Mouse (Mus musculus): ENCODE measurements around the gene Miga1. TPM values are rescaled to one million over a fixed set of nuclear protein-coding genes. Genes with fewer than 3 reads are reported as not detected.

Miga1 gene
- total and polyA plus RNA-seq, 3 experiments: 26.6 to 59.3 (median 28.6) TPM

- DNase-seq (ENCODE audit: low spot score): no peak
- TF ChIP-seq CTCF (IDR thresholded peaks at IDR 0.05; ENCODE audit: low read depth, low read length) (no peak), GATA1 (IDR thresholded peaks at IDR 0.05; ENCODE audit: borderline replicate concordance, low read length) (no peak), TAL1 (conservative IDR thresholded peaks at IDR 0.05; ENCODE audit: low read depth, low read length) (no peak), POLR2AphosphoS5 (IDR thresholded peaks at IDR 0.05; ENCODE audit: insufficient replicate concordance, low read depth, low read length) (no peak)
- H3K4me3 ChIP-seq (ENCODE audit: low read depth, low read length): no peak overlapping the region
- peaks cover 65% of the 10 kb centered on the region for H3K36me3 ChIP-seq (replicated peaks)
- peaks cover 28% of the 10 kb centered on the region; the same call in 1 of the 2 replicates for H3K4me1 ChIP-seq (ENCODE audit: insufficient read depth, low read depth, low read length)
- H3K9me3 ChIP-seq (replicated peaks): no peaks in the 10 kb centered on the region
- H3K27me3 ChIP-seq (ENCODE audit: insufficient read depth, low read length): no peaks in the 10 kb centered on the region
- no peak for ATAC-seq (ENCODE audit: extremely low read depth, insufficient number of reproducible peaks, low FRiP score, poor library complexity, severe bottlenecking)
Observed at GRCm38 (mm10) chr3:152229271-152229670, 110.9 kb downstream of the Miga1 start.

- Histone ChIP-seq H3K4me1 (ENCODE audit: insufficient read depth, low read depth, low read length) (peaks cover 28% of the 10 kb centered on the region; the same call in 1 of the 2 replicates), H3K9me3 (replicated peaks) (no peaks in the 10 kb centered on the region), H3K36me3 (replicated peaks) (peaks cover 66% of the 10 kb centered on the region), H3K4me3 (ENCODE audit: low read depth, low read length) (no peak overlapping the region), H3K27me3 (ENCODE audit: insufficient read depth, low read length) (no peaks in the 10 kb centered on the region)
- no peak for TF ChIP-seq CTCF (IDR thresholded peaks at IDR 0.05; ENCODE audit: low read depth, low read length)
- no peak for ATAC-seq (ENCODE audit: extremely low read depth, insufficient number of reproducible peaks, low FRiP score, poor library complexity, severe bottlenecking)
- DNase-seq (ENCODE audit: low spot score): no peak
Observed at GRCm38 (mm10) chr3:152228843-152229242, 111.4 kb downstream of the Miga1 start.

- ATAC-seq (ENCODE audit: extremely low read depth, insufficient number of reproducible peaks, low FRiP score, poor library complexity, severe bottlenecking) (no peak), DNase-seq (ENCODE audit: low spot score) (no peak)
- Histone ChIP-seq H3K36me3 (replicated peaks) (peaks cover 74% of the 10 kb centered on the region), H3K9me3 (replicated peaks) (no peaks in the 10 kb centered on the region), H3K4me1 (ENCODE audit: insufficient read depth, low read depth, low read length) (peaks cover 20% of the 10 kb centered on the region; the same call in 1 of the 2 replicates), H3K4me3 (ENCODE audit: low read depth, low read length) (no peak overlapping the region), H3K27me3 (ENCODE audit: insufficient read depth, low read length) (no peaks in the 10 kb centered on the region)
- no peak for TF ChIP-seq TAL1 (conservative IDR thresholded peaks at IDR 0.05; ENCODE audit: low read depth, low read length)
- no peak for TF ChIP-seq CTCF (IDR thresholded peaks at IDR 0.05; ENCODE audit: low read depth, low read length)
- no peak for TF ChIP-seq GATA2 (IDR thresholded peaks at IDR 0.05; ENCODE audit: borderline replicate concordance, low read depth, low read length)
- no peak for TF ChIP-seq GATA1 (IDR thresholded peaks at IDR 0.05; ENCODE audit: borderline replicate concordance, low read length)
- no peak for TF ChIP-seq POLR2AphosphoS5 (IDR thresholded peaks at IDR 0.05; ENCODE audit: insufficient replicate concordance, low read depth, low read length)
Observed at GRCm38 (mm10) chr3:152225906-152226305, 114.3 kb downstream of the Miga1 start.

GRCm38 (mm10) chr3:152224918-152225317 lies 115.3 kb downstream of the Miga1 start:
- Histone ChIP-seq H3K9me3 (replicated peaks) (no peaks in the 10 kb centered on the region), H3K4me1 (ENCODE audit: insufficient read depth, low read depth, low read length) (peaks cover 17% of the 10 kb centered on the region; the same call in 1 of the 2 replicates), H3K4me3 (ENCODE audit: low read depth, low read length) (no peak overlapping the region), H3K27me3 (ENCODE audit: insufficient read depth, low read length) (no peaks in the 10 kb centered on the region), H3K36me3 (replicated peaks) (peaks cover 77% of the 10 kb centered on the region)
- no peak for DNase-seq (ENCODE audit: low spot score)
- TF ChIP-seq GATA2 (IDR thresholded peaks at IDR 0.05; ENCODE audit: borderline replicate concordance, low read depth, low read length) (no peak), CTCF (IDR thresholded peaks at IDR 0.05; ENCODE audit: low read depth, low read length) (no peak), POLR2AphosphoS5 (IDR thresholded peaks at IDR 0.05; ENCODE audit: insufficient replicate concordance, low read depth, low read length) (no peak), GATA1 (IDR thresholded peaks at IDR 0.05; ENCODE audit: borderline replicate concordance, low read length) (no peak)
- no peak for ATAC-seq (ENCODE audit: extremely low read depth, insufficient number of reproducible peaks, low FRiP score, poor library complexity, severe bottlenecking)

Other genes starting within 250 kb of the Miga1 start
- gene Gipc2, start 174.2 kb downstream of the Miga1 start, total RNA-seq (2014; fragmentation: Nextera tagmentation): not detected in 2 replicates
- 0.33 TPM in 1 of 2 replicates, not detected in the other for gene Gipc2, start 174.2 kb downstream of the Miga1 start, total RNA-seq (2017)
- gene Gipc2, start 174.2 kb downstream of the Miga1 start, polyA plus RNA-seq (2012): not detected in 2 replicates
- gene Dnajb4, start 130.1 kb downstream of the Miga1 start, total RNA-seq (2014; fragmentation: Nextera tagmentation): 27.3 and 32.6 TPM in 2 replicates
- 23.8 and 26.4 TPM in 2 replicates for gene Dnajb4, start 130.1 kb downstream of the Miga1 start, total RNA-seq (2017)
- 1.3 and 2.4 TPM in 2 replicates for gene Dnajb4, start 130.1 kb downstream of the Miga1 start, polyA plus RNA-seq (2012)
- 313 and 324 TPM in 2 replicates for gene Fubp1, start 130.0 kb downstream of the Miga1 start, total RNA-seq (2014; fragmentation: Nextera tagmentation)
- gene Fubp1, start 130.0 kb downstream of the Miga1 start, total RNA-seq (2017): 250 and 310 TPM in 2 replicates
- gene Fubp1, start 130.0 kb downstream of the Miga1 start, polyA plus RNA-seq (2012): 577 and 846 TPM in 2 replicates
- not detected in 2 replicates for gene Nexn, start 74.1 kb downstream of the Miga1 start, total RNA-seq (2014; fragmentation: Nextera tagmentation)
- 0.35 and 1.0 TPM in 2 replicates for gene Nexn, start 74.1 kb downstream of the Miga1 start, total RNA-seq (2017)
- not detected in 2 replicates for gene Nexn, start 74.1 kb downstream of the Miga1 start, polyA plus RNA-seq (2012)
- gene Usp33, start 6.1 kb upstream of the Miga1 start, total RNA-seq (2014; fragmentation: Nextera tagmentation): 85.7 and 96.5 TPM in 2 replicates
- gene Usp33, start 6.1 kb upstream of the Miga1 start, total RNA-seq (2017): 102 and 108 TPM in 2 replicates
- gene Usp33, start 6.1 kb upstream of the Miga1 start, polyA plus RNA-seq (2012): 12.1 and 16.8 TPM in 2 replicates
- 64.4 and 86.9 TPM in 2 replicates for gene Zzz3, start 55.1 kb upstream of the Miga1 start, total RNA-seq (2014; fragmentation: Nextera tagmentation)
- 81.3 and 85.5 TPM in 2 replicates for gene Zzz3, start 55.1 kb upstream of the Miga1 start, total RNA-seq (2017)
- 11.8 and 14.3 TPM in 2 replicates for gene Zzz3, start 55.1 kb upstream of the Miga1 start, polyA plus RNA-seq (2012)

Measured in G1E (cell line).